Mouse (Mus musculus) retina, postnatal 1 day (tissue): ENCODE measurements around the gene Stt3a.

Experiments
- DNase-seq: peaks from one replicate; pipeline ENCODE4 v3.0.0-alpha.2; 2012

The Stt3a gene

DNA sequence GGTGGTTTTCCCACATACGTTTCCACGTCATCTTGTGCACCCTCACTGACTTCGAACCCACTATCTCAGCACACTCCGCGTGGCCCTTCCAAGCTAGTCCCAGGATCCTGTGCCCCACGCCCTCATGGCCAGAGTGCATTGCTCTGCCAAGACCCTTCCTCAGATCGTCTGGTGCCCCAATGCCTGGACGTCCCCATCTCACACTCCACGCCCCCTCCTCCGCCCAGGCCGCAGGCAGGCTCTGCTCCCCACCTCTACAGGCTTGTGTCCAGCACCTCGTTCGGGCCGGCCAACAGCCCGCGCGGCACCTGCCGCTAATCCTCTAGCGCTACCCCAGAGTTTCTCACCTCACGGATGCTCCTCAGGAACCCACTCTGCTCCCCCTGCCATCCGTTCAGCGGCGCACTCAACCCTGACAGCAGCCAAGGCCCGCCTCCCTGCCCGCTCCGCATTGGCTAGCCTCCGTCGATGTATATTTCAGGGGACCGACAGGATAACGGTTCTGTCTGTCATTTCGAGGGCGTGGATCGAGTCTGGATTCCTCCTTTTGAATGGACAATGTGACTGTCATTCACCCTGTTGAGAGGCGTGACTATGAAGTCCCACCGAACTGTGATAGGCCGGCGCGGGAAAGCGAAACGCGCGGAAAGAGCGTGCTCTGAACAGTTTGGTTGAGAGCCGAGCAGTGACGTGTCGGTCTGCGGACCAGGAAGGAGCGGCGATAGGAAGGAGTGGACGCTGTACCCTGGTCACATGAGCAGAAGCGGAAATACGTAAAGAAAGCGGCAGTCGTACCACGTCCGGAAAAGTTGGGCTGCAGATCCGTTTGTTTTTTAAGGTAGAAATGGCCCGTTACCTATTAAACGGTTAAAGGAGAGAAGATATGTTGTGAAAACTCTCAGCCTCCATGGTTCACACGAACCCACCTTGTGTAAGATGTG, at the start of gene Stt3a:
TSS of gene Stt3a (minus strand) at position 477 of the 941 bp plus-strand sequence.
- DNase-seq: peak; percentile 100

GRCm38 (mm10) chr9:36814486-36814885, 47.0 kb upstream of the Stt3a start:
- DNase-seq: peak; percentile 20

GRCm38 (mm10) chr9:36808126-36808785, 40.8 kb upstream of the Stt3a start:
- DNase-seq: no peak

DNA sequence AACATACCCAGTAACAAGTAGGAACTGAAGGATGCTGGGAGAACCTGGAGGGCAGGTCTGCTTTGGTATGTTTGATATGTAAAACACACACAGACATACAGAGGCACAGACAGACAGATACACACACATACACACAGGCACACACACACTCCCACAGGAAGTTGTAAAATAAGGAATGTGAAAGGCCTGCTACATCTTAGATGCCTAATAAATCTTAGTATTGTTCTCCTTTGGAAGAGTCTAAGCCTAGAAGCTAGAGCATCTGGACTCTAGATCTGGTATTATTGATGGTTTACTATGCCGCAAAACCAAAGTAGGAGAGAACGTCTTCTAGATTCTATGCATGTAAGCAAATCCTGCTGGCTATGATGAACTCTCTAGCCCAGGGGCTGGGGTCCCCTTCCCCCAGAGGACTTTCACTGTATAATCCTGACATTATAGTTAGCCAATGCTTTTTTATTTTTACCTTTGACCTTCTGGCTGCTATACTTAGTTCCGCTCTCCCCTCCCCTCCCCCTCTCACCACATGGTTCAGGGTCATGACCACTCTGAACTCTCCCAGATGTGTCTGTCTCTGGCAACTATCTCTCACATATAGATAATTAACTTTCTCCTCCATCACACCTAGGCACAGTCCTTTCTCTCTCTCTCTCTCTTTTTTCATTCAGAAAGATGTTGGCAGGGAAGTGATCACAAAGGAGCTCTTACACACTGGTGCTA, 37.9 kb upstream of the Stt3a start:
- DNase-seq: no peak

- no peak for DNase-seq
Measured at GRCm38 (mm10) chr9:36803926-36804325, 36.4 kb upstream of the Stt3a start.

- no peak for DNase-seq
Measured at GRCm38 (mm10) chr9:36803386-36803785, 35.9 kb upstream of the Stt3a start.

DNA sequence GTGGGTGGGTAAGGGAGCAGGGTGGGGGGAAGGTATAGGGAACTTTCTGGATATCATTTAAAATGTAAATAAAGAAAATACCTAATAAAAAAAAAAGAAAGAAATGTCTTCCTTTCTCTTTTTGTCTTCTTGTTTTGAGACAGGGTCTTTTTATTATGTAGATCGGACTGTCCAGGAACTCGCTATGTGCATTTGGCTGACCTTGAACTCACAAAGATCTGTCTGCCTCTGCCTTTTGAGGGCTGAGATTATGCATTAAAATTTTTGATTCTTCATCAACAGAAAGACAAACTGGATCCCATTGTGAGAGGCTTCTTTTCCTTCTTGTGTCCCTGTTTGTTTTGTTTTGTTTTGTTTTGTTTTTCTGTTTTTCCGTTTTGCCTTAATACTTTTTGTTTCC, 35.5 kb upstream of the Stt3a start:
- no peak for DNase-seq

DNA sequence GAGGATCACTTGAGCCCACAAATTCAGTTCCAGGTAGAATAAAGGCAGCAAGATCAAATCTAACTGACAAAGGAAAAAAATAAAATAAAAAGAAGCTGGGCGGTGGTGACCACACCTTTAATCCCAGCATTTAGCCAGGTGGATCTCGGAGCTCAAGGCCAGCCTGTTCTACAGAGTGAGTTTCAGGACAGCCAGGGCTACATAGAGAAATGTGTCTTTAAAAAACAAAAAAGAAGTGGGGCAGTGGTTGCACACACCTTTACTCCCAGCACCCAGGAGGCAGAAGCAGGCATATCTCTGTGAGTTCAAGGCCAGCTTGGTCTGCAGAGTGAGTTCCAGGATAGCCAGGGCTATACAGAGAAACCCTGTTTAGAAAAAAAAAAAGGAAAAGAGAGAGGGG, 34.5 kb upstream of the Stt3a start:
- no peak for DNase-seq

- DNase-seq: peak; percentile 92
Measured at GRCm38 (mm10) chr9:36796781-36797555, 29.5 kb upstream of the Stt3a start, which contains the start of gene Ei24. Gene Ei24, minus strand, starts transcription at chr9:36797393.

- peak; percentile 2 for DNase-seq
Measured at GRCm38 (mm10) chr9:36796224-36796623, 28.7 kb upstream of the Stt3a start.

DNA sequence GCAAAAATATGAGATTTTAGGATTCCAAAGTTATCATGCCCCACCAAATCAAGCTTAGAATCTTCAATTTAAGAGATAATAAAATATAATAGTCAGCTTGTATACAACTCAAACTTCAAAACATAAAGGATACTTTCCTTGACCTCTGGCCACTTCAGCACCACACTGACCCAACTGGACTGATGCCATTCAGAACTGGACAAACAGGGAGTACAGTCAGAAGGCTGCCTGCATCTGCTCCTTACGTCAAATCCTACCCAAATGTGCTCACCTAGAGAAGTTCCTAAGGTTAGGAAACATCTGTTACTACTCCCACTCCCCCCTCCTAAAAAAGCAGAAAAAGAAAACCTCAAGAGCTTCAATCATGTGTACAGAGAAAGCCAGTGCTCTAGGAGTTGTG, 28.1 kb upstream of the Stt3a start:
- DNase-seq: no peak

- DNase-seq: no peak
Measured at GRCm38 (mm10) chr9:36794487-36794886, 27.0 kb upstream of the Stt3a start.

GRCm38 (mm10) chr9:36792191-36792590, 24.7 kb upstream of the Stt3a start:
- DNase-seq: no peak

- DNase-seq: no peak
Measured at GRCm38 (mm10) chr9:36783921-36784320, 16.4 kb upstream of the Stt3a start.

DNA sequence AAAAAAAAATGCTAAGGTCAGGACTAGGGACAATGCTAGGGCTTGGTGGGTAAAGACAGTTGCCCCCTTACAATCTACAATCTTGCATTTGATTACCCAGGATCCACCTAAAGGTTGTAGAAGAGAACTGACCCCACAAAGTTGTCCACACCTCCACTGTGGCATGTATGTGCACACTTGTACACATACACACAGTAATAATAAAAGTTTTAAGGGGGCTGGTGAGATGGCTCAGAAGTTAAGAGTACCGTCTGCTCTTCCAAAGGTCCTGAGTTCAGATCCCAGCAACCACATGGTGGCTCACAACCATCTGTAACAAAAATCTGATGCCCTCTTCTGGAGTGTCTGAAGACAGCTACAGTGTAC, 1.6 kb upstream of the Stt3a start:
- DNase-seq: no peak

- DNase-seq: no peak
Measured at GRCm38 (mm10) chr9:36768156-36769047, 923 bp upstream of the Stt3a start.

DNA sequence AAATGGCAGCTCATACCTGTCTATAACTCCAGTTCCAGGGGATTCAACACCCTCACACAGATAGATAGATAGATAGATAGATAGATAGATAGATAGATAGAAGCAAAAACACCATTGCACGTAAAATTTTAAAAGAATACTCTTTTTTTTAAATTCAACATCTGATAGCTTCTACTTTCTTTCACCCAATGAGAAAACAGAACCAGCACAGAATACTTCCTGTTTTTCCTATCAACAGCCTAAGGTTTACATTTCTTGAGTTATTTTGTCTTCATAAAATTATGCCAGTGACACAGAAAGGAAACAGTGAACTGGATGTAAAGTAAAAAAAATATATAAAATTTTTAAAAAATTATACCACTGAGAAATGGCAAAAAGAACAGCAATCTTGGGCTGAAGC, 3.1 kb downstream of the Stt3a start:
- no peak for DNase-seq

DNA sequence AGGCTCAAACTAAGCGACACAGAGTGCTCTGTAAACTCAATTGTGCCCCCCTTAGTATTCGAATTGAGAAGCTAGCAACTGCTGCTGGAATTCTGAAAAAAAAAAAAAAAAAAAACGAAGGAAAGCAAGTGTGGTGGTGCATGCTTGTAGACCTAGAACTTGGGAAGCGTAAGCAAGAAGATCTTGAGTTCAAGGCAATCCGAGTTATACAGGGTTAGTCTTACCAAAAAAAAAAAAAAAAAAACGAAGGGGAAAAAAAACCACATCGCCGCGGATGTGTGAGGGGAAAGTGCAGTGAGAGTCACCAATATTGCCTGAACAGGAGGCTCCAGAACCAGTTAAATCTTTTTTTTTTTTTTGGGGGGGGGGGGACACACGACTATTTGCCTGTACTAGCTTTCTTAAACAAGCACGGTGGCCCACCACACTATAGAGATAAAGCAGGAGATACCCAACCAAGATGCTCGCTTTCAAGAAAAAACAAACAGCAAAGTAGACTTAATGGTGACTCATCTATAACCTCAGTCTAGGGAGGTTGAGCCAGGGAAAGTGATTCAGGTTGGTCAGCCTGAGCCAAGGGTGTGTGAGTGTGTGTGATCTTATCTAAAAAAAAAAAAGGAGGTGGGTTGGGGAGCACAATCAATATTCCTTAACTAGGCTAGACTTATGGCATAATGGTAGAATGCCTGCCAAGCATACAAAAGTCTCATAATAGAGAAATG, 40.3 kb downstream of the Stt3a start, which contains the start of gene Chek1:
TSS of gene Chek1 (minus strand) at position 32 of the 722 bp plus-strand sequence.
- DNase-seq: no peak

DNA sequence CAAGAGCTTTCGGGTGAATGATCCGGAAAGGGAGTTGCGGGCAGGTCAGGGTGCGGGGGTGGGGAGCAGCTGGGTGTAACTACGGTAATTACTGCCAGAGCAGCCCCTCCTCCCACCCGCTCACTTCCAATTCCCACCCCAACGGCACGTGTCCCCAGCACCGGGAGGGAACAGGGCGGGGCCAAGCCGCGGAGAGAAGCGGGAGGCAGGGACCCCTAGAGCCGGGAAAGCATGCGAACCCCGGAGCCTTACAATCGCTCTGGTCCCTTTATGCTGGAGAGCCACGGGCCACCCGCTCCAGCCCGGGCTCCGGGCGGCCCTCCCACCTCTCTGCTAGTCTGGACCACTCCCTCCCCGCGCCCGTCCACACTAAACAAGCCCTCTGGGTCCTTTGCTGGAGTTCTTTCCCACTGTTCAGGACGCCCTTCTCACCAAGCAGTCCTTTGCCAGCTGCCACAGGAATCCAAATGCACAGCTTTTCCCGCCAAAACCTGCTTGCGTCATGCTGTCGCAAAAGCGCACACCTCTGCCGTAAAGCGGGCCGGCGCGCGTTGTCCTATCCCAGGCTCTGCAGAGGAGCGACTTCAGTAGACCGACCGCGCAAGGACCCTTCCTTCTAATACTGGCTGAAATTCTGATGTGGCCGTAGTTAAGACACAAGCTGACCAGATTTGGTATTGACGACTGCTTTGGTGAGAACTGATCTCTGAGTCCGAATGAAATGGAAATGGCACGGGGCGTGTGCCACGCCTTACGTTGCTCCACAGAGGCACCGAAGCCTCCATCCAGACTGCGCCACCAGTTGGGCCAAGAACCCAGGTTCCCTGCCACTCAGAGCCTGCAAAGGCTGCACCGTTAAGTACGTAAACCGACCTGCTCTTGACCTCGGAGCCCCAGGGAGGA, 41.1 kb downstream of the Stt3a start:
- peak; percentile 96 for DNase-seq

DNA sequence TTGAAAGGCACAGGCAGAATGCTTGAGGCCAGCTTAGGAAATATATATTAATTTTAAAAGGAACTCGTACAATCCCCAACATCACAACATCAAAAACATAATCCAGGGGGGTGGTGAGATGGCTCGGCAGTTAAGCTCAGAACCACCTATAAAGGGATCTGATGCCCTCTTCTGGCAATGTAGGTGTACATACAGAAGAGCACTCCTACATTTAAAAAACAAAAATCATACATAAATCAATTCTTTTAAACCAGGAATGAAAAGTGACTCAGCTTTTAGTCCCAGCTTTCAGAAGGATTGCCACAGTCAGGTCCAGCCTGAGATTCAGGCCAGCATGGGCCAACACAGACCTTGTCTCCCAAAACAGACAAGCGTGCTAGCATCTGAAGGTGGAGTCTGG, 50.9 kb downstream of the Stt3a start:
- no peak for DNase-seq
